Mouse (Mus musculus) cerebellum, postnatal 25 days (tissue): Measurements from ENCODE around the gene Coil.
A peak's percentile ranks its signal among the peaks of the same experiment; 100 is the strongest.
"Not testable (repeated sequence)": the region's sequence is repeated elsewhere in the genome, so short reads cannot be mapped to it uniquely, and the experiment has no call there.

Experiments used
- DNase-seq, 2 experiments: peaks; one replicate each; pipeline ENCODE4 v3.0.0; 2021; ENCODE audit warnings: mixed read lengths in 2 of 2

Coil gene

GRCm38 (mm10) chr11:89006404-89006803 is 36.4 kb downstream of the Coil start:
- DNase-seq: no peak

- no peak for DNase-seq
Observed at GRCm38 (mm10) chr11:89007582-89007981, 37.5 kb downstream of the Coil start.

- no peak for DNase-seq
Observed at GRCm38 (mm10) chr11:89009066-89009465, 39.0 kb downstream of the Coil start.

- DNase-seq: no peak
Observed at GRCm38 (mm10) chr11:89009496-89009895, 39.4 kb downstream of the Coil start.

GRCm38 (mm10) chr11:89012241-89012640 is 42.2 kb downstream of the Coil start:
- no peak for DNase-seq

- DNase-seq: no peak
Observed at GRCm38 (mm10) chr11:89017514-89018182, 47.6 kb downstream of the Coil start.

- no peak for DNase-seq
Observed at GRCm38 (mm10) chr11:89020681-89021305, 50.7 kb downstream of the Coil start.

GRCm38 (mm10) chr11:89021687-89022086 is 51.6 kb downstream of the Coil start:
- no peak for DNase-seq

GRCm38 (mm10) chr11:89022120-89022731 is 52.2 kb downstream of the Coil start:
- no peak for DNase-seq

GRCm38 (mm10) chr11:89023477-89023876 is 53.4 kb downstream of the Coil start:
- DNase-seq: no peak

GRCm38 (mm10) chr11:89024181-89024881 is 54.3 kb downstream of the Coil start:
- peak; percentile 30 to 66 for DNase-seq

GRCm38 (mm10) chr11:89025603-89026002 is 55.6 kb downstream of the Coil start:
- DNase-seq: no peak

GRCm38 (mm10) chr11:89026117-89026516 is 56.1 kb downstream of the Coil start:
- DNase-seq: no peak

GRCm38 (mm10) chr11:89027955-89028361 is 57.9 kb downstream of the Coil start:
- no peak for DNase-seq

- no peak for DNase-seq
Observed at GRCm38 (mm10) chr11:89028871-89029405, 58.9 kb downstream of the Coil start.

- DNase-seq: no peak
Observed at GRCm38 (mm10) chr11:89030552-89030951, 60.5 kb downstream of the Coil start.

- no peak for DNase-seq
Observed at GRCm38 (mm10) chr11:89031189-89031588, 61.1 kb downstream of the Coil start.

GRCm38 (mm10) chr11:89034592-89034991 is 64.5 kb downstream of the Coil start:
- DNase-seq: no peak

- no peak for DNase-seq
Observed at GRCm38 (mm10) chr11:89035552-89035951, 65.5 kb downstream of the Coil start.

- DNase-seq: no peak
Observed at GRCm38 (mm10) chr11:89038496-89038895, 68.4 kb downstream of the Coil start.

- peak; percentile 40 to 70 for DNase-seq
Observed at GRCm38 (mm10) chr11:89039325-89039724, 69.3 kb downstream of the Coil start.

GRCm38 (mm10) chr11:89041073-89041472 is 71.0 kb downstream of the Coil start:
- not testable (repeated sequence) for DNase-seq
